Mouse (Mus musculus) neural tube, embryonic 13.5 days (tissue): ENCODE results near the gene Commd1. TPM values are rescaled to one million over a fixed set of nuclear protein-coding genes. Genes with fewer than 3 reads are reported as not detected.

Experiments
- ATAC-seq: fragments of 200-750 bp; cut with Nextera tagmentation; 2 replicates; pipeline ENCODE4 v1.8.0; 2017; ENCODE audit warnings: low read depth, mild to moderate bottlenecking, moderate TSS enrichment, moderate library complexity
- H3K27ac ChIP-seq: fragments of 300-500 bp; sonication (generic); replicated peaks from 2 replicates; pipeline ENCODE4 v1.5.1; 2015; ENCODE audit warnings: moderate library complexity, mild to moderate bottlenecking, inconsistent platforms
- H3K27me3 ChIP-seq: fragments of 300-500 bp; sonication (generic); 2 replicates; pipeline ENCODE4 v1.6.1; 2015; ENCODE audit warnings: mild to moderate bottlenecking, inconsistent platforms
- H3K36me3 ChIP-seq: fragments of 300-500 bp; sonication (generic); 2 replicates; pipeline ENCODE4 v1.6.1; 2015; ENCODE audit warnings: mild to moderate bottlenecking, inconsistent platforms
- H3K4me1 ChIP-seq: fragments of 300-500 bp; sonication (generic); replicated peaks from 2 replicates; pipeline ENCODE4 v1.6.1; 2015; ENCODE audit warnings: inconsistent platforms
- H3K4me2 ChIP-seq: fragments of 300-500 bp; sonication (generic); 2 replicates; pipeline ENCODE4 v1.6.1; 2015; ENCODE audit warnings: inconsistent platforms, mild to moderate bottlenecking, moderate library complexity
- H3K4me3 ChIP-seq: fragments of 300-500 bp; sonication (generic); 2 replicates; pipeline ENCODE4 v1.5.1; 2015; ENCODE audit warnings: mild to moderate bottlenecking, inconsistent platforms
- H3K9ac ChIP-seq: fragments of 300-500 bp; sonication (generic); 2 replicates; pipeline ENCODE4 v1.6.1; 2015; ENCODE audit warnings: moderate library complexity, mild to moderate bottlenecking, inconsistent platforms
- H3K9me3 ChIP-seq: fragments of 300-500 bp; sonication (generic); 2 replicates; pipeline ENCODE4 v1.6.1; 2016; ENCODE audit warnings: inconsistent platforms
- WGBS: fragments of 180-500 bp; shearing (Covaris S2); methylation state at CpG from one replicate; pipeline ENCODE4 v1.1.7; 2015; 5-methylcytosine and 5-hydroxymethylcytosine counted together
- polyA plus RNA-seq: library from polyadenylated mRNA; unstranded; fragments of >200 nt; fragmentation: Nextera tagmentation; extraction: Ambion mirVana; gene quantifications from 2 replicates; pipeline ENCODE4 v1.2.1, GENCODE M21; 2015

Commd1 gene
- polyA plus RNA-seq, 1 experiment from 2014 or later, result 302 TPM

GRCm38 (mm10) chr11:22931320-22931905 lies 50.8 kb downstream of the Commd1 start:
- no peaks in the 10 kb centered on the region for H3K9me3 ChIP-seq
- WGBS, result 89% methylated on average over 2 of the region's 2 CpGs
- no peak overlapping the region for H3K9ac ChIP-seq
- H3K36me3 ChIP-seq, result no peaks in the 10 kb centered on the region
- no peak overlapping the region for H3K4me2 ChIP-seq
- no peaks in the 10 kb centered on the region for H3K4me1 ChIP-seq
- no peak for ATAC-seq
- H3K27me3 ChIP-seq, result no peaks in the 10 kb centered on the region
- no peak overlapping the region for H3K27ac ChIP-seq
- H3K4me3 ChIP-seq, result no peak overlapping the region

GRCm38 (mm10) chr11:22930129-22930528 lies 52.1 kb downstream of the Commd1 start:
- no peak for ATAC-seq
- Histone ChIP-seq H3K36me3 (no peaks in the 10 kb centered on the region), H3K9ac (no peak overlapping the region), H3K4me1 (0 out of 2 replicates have a peak, but pooled peaks cover 3% of the 10 kb centered on the region), H3K4me3 (no peak overlapping the region), H3K9me3 (no peaks in the 10 kb centered on the region), H3K27me3 (no peaks in the 10 kb centered on the region), H3K4me2 (no peak overlapping the region), H3K27ac (no peak overlapping the region)
- WGBS, result 60% methylated on average over 2 of the region's 2 CpGs

GRCm38 (mm10) chr11:22928586-22929169 lies 53.5 kb downstream of the Commd1 start:
- 0 out of 2 replicates have a peak, but pooled peaks cover 3% of the 10 kb centered on the region for H3K4me1 ChIP-seq
- WGBS, result 81% methylated on average over 8 of the region's 8 CpGs
- H3K27ac ChIP-seq, result no peak overlapping the region
- H3K9me3 ChIP-seq, result no peaks in the 10 kb centered on the region
- H3K4me3 ChIP-seq, result no peak overlapping the region
- H3K9ac ChIP-seq, result no peak overlapping the region
- no peaks in the 10 kb centered on the region for H3K36me3 ChIP-seq
- ATAC-seq, result no peak
- no peaks in the 10 kb centered on the region for H3K27me3 ChIP-seq
- no peak overlapping the region for H3K4me2 ChIP-seq

GRCm38 (mm10) chr11:22923606-22924005 lies 58.6 kb downstream of the Commd1 start:
- 0 out of 2 replicates have a peak, but pooled peaks cover 3% of the 10 kb centered on the region for H3K4me1 ChIP-seq
- 73% methylated on average over 2 of the region's 2 CpGs for WGBS
- no peak overlapping the region for H3K4me2 ChIP-seq
- H3K36me3 ChIP-seq, result no peaks in the 10 kb centered on the region
- ATAC-seq, result no peak
- no peaks in the 10 kb centered on the region for H3K27me3 ChIP-seq
- no peak overlapping the region for H3K4me3 ChIP-seq
- H3K27ac ChIP-seq, result no peak overlapping the region
- H3K9ac ChIP-seq, result no peak overlapping the region
- no peaks in the 10 kb centered on the region for H3K9me3 ChIP-seq

GRCm38 (mm10) chr11:22922546-22922945 lies 59.6 kb downstream of the Commd1 start:
- 82% methylated on average over 2 of the region's 2 CpGs for WGBS
- Histone ChIP-seq H3K27me3 (no peaks in the 10 kb centered on the region), H3K4me2 (no peak overlapping the region)

GRCm38 (mm10) chr11:22919336-22919735 lies 62.8 kb downstream of the Commd1 start:
- WGBS, result 89% methylated on average over 2 of the region's 2 CpGs

More at GRCm38 (mm10) chr11:22922546-22922945, 59.6 kb downstream of the Commd1 start:
- ATAC-seq, result no peak
- H3K27ac ChIP-seq, result no peak overlapping the region
- H3K36me3 ChIP-seq, result no peaks in the 10 kb centered on the region
- 0 out of 2 replicates have a peak, but pooled peaks cover 3% of the 10 kb centered on the region for H3K4me1 ChIP-seq
- H3K4me3 ChIP-seq, result no peak overlapping the region
- no peaks in the 10 kb centered on the region for H3K9me3 ChIP-seq
- H3K9ac ChIP-seq, result no peak overlapping the region

GRCm38 (mm10) chr11:22917786-22918185 lies 64.4 kb downstream of the Commd1 start:
- H3K9ac ChIP-seq, result no peak overlapping the region
- H3K36me3 ChIP-seq, result no peaks in the 10 kb centered on the region
- ATAC-seq, result no peak
- H3K4me2 ChIP-seq, result no peak overlapping the region
- H3K27ac ChIP-seq, result no peak overlapping the region
- H3K4me3 ChIP-seq, result no peak overlapping the region
- H3K4me1 ChIP-seq, result no peaks in the 10 kb centered on the region
- H3K9me3 ChIP-seq, result no peaks in the 10 kb centered on the region
- no peaks in the 10 kb centered on the region for H3K27me3 ChIP-seq
- WGBS, result 87% methylated on average over 7 of the region's 7 CpGs

More at GRCm38 (mm10) chr11:22919336-22919735, 62.8 kb downstream of the Commd1 start:
- H3K4me2 ChIP-seq, result no peak overlapping the region
- H3K27ac ChIP-seq, result no peak overlapping the region
- no peak overlapping the region for H3K9ac ChIP-seq
- H3K4me1 ChIP-seq, result no peaks in the 10 kb centered on the region
- no peaks in the 10 kb centered on the region for H3K36me3 ChIP-seq
- H3K27me3 ChIP-seq, result no peaks in the 10 kb centered on the region
- ATAC-seq, result no peak
- H3K9me3 ChIP-seq, result no peaks in the 10 kb centered on the region
- H3K4me3 ChIP-seq, result no peak overlapping the region

- ATAC-seq, result no peak
- Histone ChIP-seq H3K4me3 (no peak overlapping the region), H3K9me3 (no peaks in the 10 kb centered on the region), H3K27me3 (no peaks in the 10 kb centered on the region), H3K27ac (no peak overlapping the region), H3K4me2 (no peak overlapping the region), H3K36me3 (no peaks in the 10 kb centered on the region), H3K9ac (no peak overlapping the region), H3K4me1 (no peaks in the 10 kb centered on the region)
- WGBS, result 87% methylated on average over 4 of the region's 4 CpGs
Observed at GRCm38 (mm10) chr11:22913744-22914143, 68.4 kb downstream of the Commd1 start.

- Histone ChIP-seq H3K4me3 (no peak overlapping the region), H3K27ac (no peak overlapping the region), H3K36me3 (no peaks in the 10 kb centered on the region), H3K4me2 (no peak overlapping the region), H3K9ac (no peak overlapping the region), H3K4me1 (no peaks in the 10 kb centered on the region), H3K9me3 (no peaks in the 10 kb centered on the region), H3K27me3 (no peaks in the 10 kb centered on the region)
- 97% methylated on average over 7 of the region's 7 CpGs for WGBS
- no peak for ATAC-seq
Observed at GRCm38 (mm10) chr11:22911831-22912230, 70.4 kb downstream of the Commd1 start.

- no peaks in the 10 kb centered on the region for H3K4me1 ChIP-seq
- H3K9me3 ChIP-seq, result no peaks in the 10 kb centered on the region
- H3K4me2 ChIP-seq, result no peak overlapping the region
- H3K9ac ChIP-seq, result no peak overlapping the region
- H3K4me3 ChIP-seq, result no peak overlapping the region
- H3K27me3 ChIP-seq, result no peaks in the 10 kb centered on the region
- H3K36me3 ChIP-seq, result no peaks in the 10 kb centered on the region
- H3K27ac ChIP-seq, result no peak overlapping the region
- ATAC-seq, result no peak
Observed at GRCm38 (mm10) chr11:22906453-22906865, 75.7 kb downstream of the Commd1 start.

GRCm38 (mm10) chr11:22902923-22903322 lies 79.3 kb downstream of the Commd1 start:
- no peaks in the 10 kb centered on the region for H3K4me1 ChIP-seq
- no peak overlapping the region for H3K4me2 ChIP-seq
- ATAC-seq, result no peak
- H3K27ac ChIP-seq, result no peak overlapping the region
- H3K9me3 ChIP-seq, result no peaks in the 10 kb centered on the region
- WGBS, result 79% methylated on average over 2 of the region's 2 CpGs
- H3K9ac ChIP-seq, result no peak overlapping the region
- 0 out of 2 replicates have a peak, but pooled peaks cover 7% of the 10 kb centered on the region for H3K36me3 ChIP-seq
- no peaks in the 10 kb centered on the region for H3K27me3 ChIP-seq
- no peak overlapping the region for H3K4me3 ChIP-seq

- H3K4me3 ChIP-seq, result no peak overlapping the region
- no peaks in the 10 kb centered on the region for H3K27me3 ChIP-seq
- 0 out of 2 replicates have a peak, but pooled peaks cover 7% of the 10 kb centered on the region for H3K36me3 ChIP-seq
- H3K27ac ChIP-seq, result no peak overlapping the region
- 81% methylated on average over 3 of the region's 3 CpGs for WGBS
- no peak overlapping the region for H3K4me2 ChIP-seq
- no peaks in the 10 kb centered on the region for H3K4me1 ChIP-seq
- no peak for ATAC-seq
- no peak overlapping the region for H3K9ac ChIP-seq
- H3K9me3 ChIP-seq, result no peaks in the 10 kb centered on the region
Observed at GRCm38 (mm10) chr11:22900041-22900440, 82.1 kb downstream of the Commd1 start.

GRCm38 (mm10) chr11:22897642-22898041 lies 84.5 kb downstream of the Commd1 start:
- H3K4me3 ChIP-seq, result no peak overlapping the region
- H3K27me3 ChIP-seq, result no peaks in the 10 kb centered on the region

More at GRCm38 (mm10) chr11:22897642-22898041, 84.5 kb downstream of the Commd1 start:
- no peak overlapping the region for H3K4me2 ChIP-seq
- no peaks in the 10 kb centered on the region for H3K9me3 ChIP-seq
- 88% methylated on average over 4 of the region's 4 CpGs for WGBS
- peaks cover 11% of the 10 kb centered on the region; the same call in 1 of the 2 replicates for H3K4me1 ChIP-seq
- no peak for ATAC-seq
- no peak overlapping the region for H3K27ac ChIP-seq
- 0 out of 2 replicates have a peak, but pooled peaks cover 7% of the 10 kb centered on the region for H3K36me3 ChIP-seq
- H3K9ac ChIP-seq, result no peak overlapping the region
